Comparison of ENCODE assay signal across 18 mouse cellular contexts in the genomic region with DNA sequence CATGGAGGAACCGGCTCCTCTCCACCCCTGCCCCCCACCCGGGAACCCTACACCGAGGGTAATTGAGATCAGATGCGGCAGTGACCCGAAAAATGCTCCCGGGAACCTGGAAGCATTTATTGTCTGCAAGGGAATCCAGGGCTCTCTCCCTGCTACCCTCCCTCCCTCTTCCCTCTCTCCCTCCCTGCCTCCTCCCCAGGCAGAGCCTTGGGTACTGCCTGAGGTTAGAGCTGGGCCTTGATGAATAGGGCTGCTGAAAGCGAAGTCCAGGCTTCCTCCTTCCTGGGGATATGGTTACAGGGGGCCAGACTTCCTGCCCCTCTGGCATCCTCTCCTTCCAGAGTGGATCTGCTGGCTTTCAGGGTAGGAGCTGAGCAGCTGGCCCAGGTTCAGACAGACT. TPM values are rescaled to one million over a fixed set of nuclear protein-coding genes. Genes with fewer than 3 reads are reported as not detected.
DNase-seq lines count a peak whose midpoint lies in the region; ATAC-seq lines count a peak whose summit lies in the region.
"Had no signal": no experiment of that assay in that cellular context is flagged by ENCODE, and none has a peak within 500 bp of the region (broad histone marks: within the 10 kb centered on the region; RNA-seq: fewer than 3 reads in every experiment).

No protein-coding gene starts in this region.

- no peaks in the 10 kb centered on the region for H3K9me3 ChIP-seq in kidney, embryonic 15.5 days (replicated peaks)
- H3K9me3 ChIP-seq in embryonic facial prominence, embryonic 14.5 days (ENCODE audit: control insufficient read depth, low read length): no peaks in the 10 kb centered on the region
- no peaks in the 10 kb centered on the region for H3K9me3 ChIP-seq in forebrain, embryonic 15.5 days
- H3K9me3 ChIP-seq: embryonic facial prominence, embryonic 15.5 days; heart, embryonic 12.5 days; megakaryocyte, embryonic 14.5 days had no signal

- no peak overlapping the region for H3K4me2 ChIP-seq in kidney, embryonic 15.5 days
- H3K4me2 ChIP-seq in embryonic facial prominence, embryonic 14.5 days (ENCODE audit: low read depth, low read length): no peak overlapping the region
- no peak overlapping the region for H3K4me2 ChIP-seq in forebrain, embryonic 15.5 days (replicated peaks)
- H3K4me2 ChIP-seq: embryonic facial prominence, embryonic 15.5 days had no signal

- DNase-seq in kidney, postnatal 25 days: no peak
- peak; percentile 39 for DNase-seq in testis, postnatal 10 days (ENCODE audit: low spot score)
- no peak for DNase-seq in testis, postnatal 14 days (ENCODE audit: low spot score)
- DNase-seq in embryonic facial prominence, embryonic 14.5 days (ENCODE audit: low spot score): peak; percentile 65
- DNase-seq in cerebellum, postnatal 25 days: no peak
- no peak for DNase-seq in Muller cell, postnatal 12 days (ENCODE audit: inconsistent ontology term)
- DNase-seq: cerebellum, adult 18-20 months; gastrocnemius, postnatal 14 days had no signal

- peaks cover 30% of the 10 kb centered on the region for H3K27me3 ChIP-seq in kidney, embryonic 15.5 days
- H3K27me3 ChIP-seq in embryonic facial prominence, embryonic 14.5 days (replicated peaks; ENCODE audit: control insufficient read depth, insufficient read depth, low read length): peaks cover 13% of the 10 kb centered on the region
- peaks cover 28% of the 10 kb centered on the region for H3K27me3 ChIP-seq in forebrain, embryonic 15.5 days

- no peak overlapping the region for H3K4me3 ChIP-seq in kidney, embryonic 15.5 days (replicated peaks)
- no peak overlapping the region for H3K4me3 ChIP-seq in embryonic facial prominence, embryonic 14.5 days (ENCODE audit: low read depth, low read length)
- no peak overlapping the region for H3K4me3 ChIP-seq in forebrain, embryonic 15.5 days
- H3K4me3 ChIP-seq: embryonic facial prominence, embryonic 15.5 days; megakaryocyte, embryonic 14.5 days; myocyte had no signal

- no peak overlapping the region for H3K9ac ChIP-seq in kidney, embryonic 15.5 days
- H3K9ac ChIP-seq in embryonic facial prominence, embryonic 14.5 days (ENCODE audit: low read depth, low read length): no peak overlapping the region
- H3K9ac ChIP-seq in forebrain, embryonic 15.5 days (replicated peaks): no peak overlapping the region
- H3K9ac ChIP-seq: embryonic facial prominence, embryonic 15.5 days; heart, embryonic 12.5 days; liver, embryonic 14.5 days had no signal

- H3K4me1 ChIP-seq in kidney, embryonic 15.5 days: peaks cover 50% of the 10 kb centered on the region
- peaks cover 9% of the 10 kb centered on the region for H3K4me1 ChIP-seq in embryonic facial prominence, embryonic 14.5 days (ENCODE audit: control insufficient read depth, insufficient read depth, low read length)
- H3K4me1 ChIP-seq in forebrain, embryonic 15.5 days: peaks cover 16% of the 10 kb centered on the region

- ATAC-seq in kidney, embryonic 15.5 days (replicated peaks; ENCODE audit: low FRiP score): peak; percentile 65
- ATAC-seq in embryonic facial prominence, embryonic 14.5 days (ENCODE audit: low read depth): peak; percentile 34; the same call in 1 of the 2 replicates
- no peak for ATAC-seq in forebrain, embryonic 15.5 days (replicated peaks)
- ATAC-seq: CD4-positive, CD25-positive, alpha-beta regulatory T cell, adult 4 months; forebrain, embryonic 16.5 days; intestine, embryonic 16.5 days had no signal

- peak overlapping the region; percentile 58; the same call in 1 of the 2 replicates for H3K27ac ChIP-seq in kidney, embryonic 15.5 days
- H3K27ac ChIP-seq in embryonic facial prominence, embryonic 14.5 days (replicated peaks; ENCODE audit: low read depth, low read length): no peak overlapping the region
- H3K27ac ChIP-seq in forebrain, embryonic 15.5 days (replicated peaks): no peak overlapping the region
- H3K27ac ChIP-seq: embryonic facial prominence, embryonic 15.5 days; liver, embryonic 14.5 days had no signal

- H3K36me3 ChIP-seq in kidney, embryonic 15.5 days: no peaks in the 10 kb centered on the region
- no peaks in the 10 kb centered on the region for H3K36me3 ChIP-seq in embryonic facial prominence, embryonic 14.5 days (ENCODE audit: control insufficient read depth, insufficient read depth, low read length)
- H3K36me3 ChIP-seq in forebrain, embryonic 15.5 days: no peaks in the 10 kb centered on the region
- H3K36me3 ChIP-seq: embryonic facial prominence, embryonic 15.5 days; heart, embryonic 12.5 days had no signal

- 11% methylated on average over 7 of the region's 7 CpGs for WGBS in kidney, embryonic 15.5 days
- WGBS in embryonic facial prominence, embryonic 14.5 days: 3% methylated on average over 7 of the region's 7 CpGs
- 19% methylated on average over 7 of the region's 7 CpGs for WGBS in forebrain, embryonic 15.5 days

RNA-seq across cellular contexts. Expression of a gene that starts 18.4 kb away (rescaled TPM):
- polyA plus RNA-seq in kidney, embryonic 15.5 days (2015; fragmentation: Nextera tagmentation; extraction: Ambion mirVana): 29.2 and 30.6 TPM in 2 replicates
- polyA plus RNA-seq in embryonic facial prominence, embryonic 14.5 days (2014; fragmentation: Nextera tagmentation; extraction: Ambion mirVana): 14.7 and 15.6 TPM in 2 replicates
- 2.7 and 3.4 TPM in 2 replicates for polyA plus RNA-seq in forebrain, embryonic 15.5 days (2015; fragmentation: Nextera tagmentation; extraction: Ambion mirVana)

Comparison
In these comparisons a context has a peak if more than half of its experiments do, and no peak if none do; other contexts are left out.
1. DNase-seq: peak in testis, postnatal 10 days (single experiment) and embryonic facial prominence, embryonic 14.5 days (single experiment); none in kidney, postnatal 25 days (0 of 2), testis, postnatal 14 days (single experiment), cerebellum, postnatal 25 days (0 of 2) and Muller cell, postnatal 12 days (single experiment).